Mouse (Mus musculus): Measurements from ENCODE around the gene Uxs1. TPM values are rescaled to one million over a fixed set of nuclear protein-coding genes. Genes with fewer than 3 reads are reported as not detected.
A peak's percentile ranks its signal among the peaks of the same experiment; 100 is the strongest.

Gene Uxs1
- polyA plus RNA-seq, 1 experiment from 2014 or later, result 21.7 TPM

- DNase-seq (ENCODE audit: low spot score, missing footprints), result no peak
- no peak for ATAC-seq (ENCODE audit: low FRiP score)
- no peak overlapping the region for H3K27ac ChIP-seq (ENCODE audit: low read depth, low read length)
- no peaks in the 10 kb centered on the region for H3K36me3 ChIP-seq (ENCODE audit: control insufficient read depth, insufficient read depth, low read length)
- no peaks in the 10 kb centered on the region for H3K4me1 ChIP-seq (ENCODE audit: control insufficient read depth, insufficient read depth, low read length)
- WGBS, result 87% methylated on average over 1 of the region's 1 CpGs
- H3K9me3 ChIP-seq (ENCODE audit: control insufficient read depth, low read length), result no peaks in the 10 kb centered on the region
- H3K9ac ChIP-seq (ENCODE audit: low read length), result no peak overlapping the region
- no peaks in the 10 kb centered on the region for H3K27me3 ChIP-seq (ENCODE audit: control insufficient read depth, insufficient read depth, low read length)
- H3K4me2 ChIP-seq, result no peak overlapping the region
- no peak overlapping the region for H3K4me3 ChIP-seq (ENCODE audit: low read depth, low read length)
These were observed 9.6 kb upstream of the Uxs1 start for GRCm38 (mm10) chr1:43837236-43837635.

- Histone ChIP-seq H3K4me3 (ENCODE audit: low read depth, low read length) (no peak overlapping the region), H3K9ac (ENCODE audit: low read length) (no peak overlapping the region), H3K9me3 (ENCODE audit: control insufficient read depth, low read length) (no peaks in the 10 kb centered on the region), H3K4me1 (ENCODE audit: control insufficient read depth, insufficient read depth, low read length) (peaks cover 8% of the 10 kb centered on the region), H3K4me2 (no peak overlapping the region), H3K36me3 (ENCODE audit: control insufficient read depth, insufficient read depth, low read length) (no peaks in the 10 kb centered on the region), H3K27ac (ENCODE audit: low read depth, low read length) (no peak overlapping the region), H3K27me3 (ENCODE audit: control insufficient read depth, insufficient read depth, low read length) (no peaks in the 10 kb centered on the region)
- 71% methylated on average over 1 of the region's 1 CpGs for WGBS
- no peak for DNase-seq (ENCODE audit: low spot score, missing footprints)
- no peak for ATAC-seq (ENCODE audit: low FRiP score)
These were observed 2.5 kb upstream of the Uxs1 start for GRCm38 (mm10) chr1:43830096-43830495.

GRCm38 (mm10) chr1:43827002-43827762 lies 418 bp downstream of the Uxs1 start:
- DNase-seq (ENCODE audit: low spot score, missing footprints), result no peak
- peak overlapping the region; percentile 84 for H3K4me3 ChIP-seq (ENCODE audit: low read depth, low read length)
- under 1% methylated on average over 68 of the region's 68 CpGs for WGBS
- H3K9me3 ChIP-seq (ENCODE audit: control insufficient read depth, low read length), result no peaks in the 10 kb centered on the region
- peak overlapping the region; percentile 94 for H3K9ac ChIP-seq (ENCODE audit: low read length)
- peak; percentile 82 for ATAC-seq (ENCODE audit: low FRiP score)
- peak overlapping the region; percentile 88 for H3K27ac ChIP-seq (ENCODE audit: low read depth, low read length)
- H3K4me2 ChIP-seq, result peak overlapping the region; percentile 97
- peaks cover 8% of the 10 kb centered on the region for H3K4me1 ChIP-seq (ENCODE audit: control insufficient read depth, insufficient read depth, low read length)
- no peaks in the 10 kb centered on the region for H3K36me3 ChIP-seq (ENCODE audit: control insufficient read depth, insufficient read depth, low read length)
- no peaks in the 10 kb centered on the region for H3K27me3 ChIP-seq (ENCODE audit: control insufficient read depth, insufficient read depth, low read length)

- Histone ChIP-seq H3K9ac (ENCODE audit: low read length) (peak overlapping the region; percentile 94), H3K4me2 (peak overlapping the region; percentile 97), H3K4me3 (ENCODE audit: low read depth, low read length) (peak overlapping the region; percentile 84), H3K36me3 (ENCODE audit: control insufficient read depth, insufficient read depth, low read length) (no peaks in the 10 kb centered on the region), H3K27ac (ENCODE audit: low read depth, low read length) (peak overlapping the region; percentile 88; the same call in 1 of the 2 replicates), H3K4me1 (ENCODE audit: control insufficient read depth, insufficient read depth, low read length) (peaks cover 8% of the 10 kb centered on the region), H3K9me3 (ENCODE audit: control insufficient read depth, low read length) (no peaks in the 10 kb centered on the region), H3K27me3 (ENCODE audit: control insufficient read depth, insufficient read depth, low read length) (no peaks in the 10 kb centered on the region)
- WGBS, result 0% methylated on average over 3 of the region's 3 CpGs
- DNase-seq (ENCODE audit: low spot score, missing footprints) (peak; percentile 87), ATAC-seq (ENCODE audit: low FRiP score) (no peak)
These were observed 985 bp downstream of the Uxs1 start for GRCm38 (mm10) chr1:43826628-43827001.

- 90% methylated on average over 1 of the region's 1 CpGs for WGBS
- no peaks in the 10 kb centered on the region for H3K36me3 ChIP-seq (ENCODE audit: control insufficient read depth, insufficient read depth, low read length)
- H3K27ac ChIP-seq (ENCODE audit: low read depth, low read length), result no peak overlapping the region
- H3K27me3 ChIP-seq (ENCODE audit: control insufficient read depth, insufficient read depth, low read length), result no peaks in the 10 kb centered on the region
- DNase-seq (ENCODE audit: low spot score, missing footprints) (no peak), ATAC-seq (ENCODE audit: low FRiP score) (no peak)
- H3K9ac ChIP-seq (ENCODE audit: low read length), result no peak overlapping the region
- no peaks in the 10 kb centered on the region for H3K9me3 ChIP-seq (ENCODE audit: control insufficient read depth, low read length)
- H3K4me1 ChIP-seq (ENCODE audit: control insufficient read depth, insufficient read depth, low read length), result peaks cover 6% of the 10 kb centered on the region
- H3K4me2 ChIP-seq, result no peak overlapping the region
- H3K4me3 ChIP-seq (ENCODE audit: low read depth, low read length), result no peak overlapping the region
These were observed 4.2 kb downstream of the Uxs1 start for GRCm38 (mm10) chr1:43823406-43823805.

GRCm38 (mm10) chr1:43822586-43822985 lies 5.0 kb downstream of the Uxs1 start:
- WGBS, result 82% methylated on average over 5 of the region's 5 CpGs
- Histone ChIP-seq H3K27me3 (ENCODE audit: control insufficient read depth, insufficient read depth, low read length) (no peaks in the 10 kb centered on the region), H3K9me3 (ENCODE audit: control insufficient read depth, low read length) (no peaks in the 10 kb centered on the region), H3K4me2 (no peak overlapping the region), H3K27ac (ENCODE audit: low read depth, low read length) (no peak overlapping the region), H3K9ac (ENCODE audit: low read length) (no peak overlapping the region), H3K36me3 (ENCODE audit: control insufficient read depth, insufficient read depth, low read length) (no peaks in the 10 kb centered on the region), H3K4me3 (ENCODE audit: low read depth, low read length) (no peak overlapping the region), H3K4me1 (ENCODE audit: control insufficient read depth, insufficient read depth, low read length) (peaks cover 5% of the 10 kb centered on the region)
- ATAC-seq (ENCODE audit: low FRiP score) (no peak), DNase-seq (ENCODE audit: low spot score, missing footprints) (no peak)

- no peak overlapping the region for H3K9ac ChIP-seq (ENCODE audit: low read length)
- no peak overlapping the region for H3K4me3 ChIP-seq (ENCODE audit: low read depth, low read length)
- DNase-seq (ENCODE audit: low spot score, missing footprints) (no peak), ATAC-seq (ENCODE audit: low FRiP score) (no peak)
- H3K4me1 ChIP-seq (ENCODE audit: control insufficient read depth, insufficient read depth, low read length), result peaks cover 5% of the 10 kb centered on the region
- 84% methylated on average over 1 of the region's 1 CpGs for WGBS
- H3K27ac ChIP-seq (ENCODE audit: low read depth, low read length), result no peak overlapping the region
- H3K4me2 ChIP-seq, result no peak overlapping the region
- H3K9me3 ChIP-seq (ENCODE audit: control insufficient read depth, low read length), result no peaks in the 10 kb centered on the region
- H3K27me3 ChIP-seq (ENCODE audit: control insufficient read depth, insufficient read depth, low read length), result no peaks in the 10 kb centered on the region
- H3K36me3 ChIP-seq (ENCODE audit: control insufficient read depth, insufficient read depth, low read length), result no peaks in the 10 kb centered on the region
These were observed 5.8 kb downstream of the Uxs1 start for GRCm38 (mm10) chr1:43821804-43822203.

GRCm38 (mm10) chr1:43820571-43820970 lies 7.0 kb downstream of the Uxs1 start:
- 70% methylated on average over 1 of the region's 1 CpGs for WGBS
- ATAC-seq (ENCODE audit: low FRiP score), result no peak
- H3K9me3 ChIP-seq (ENCODE audit: control insufficient read depth, low read length), result no peaks in the 10 kb centered on the region

GRCm38 (mm10) chr1:43819091-43819490 lies 8.5 kb downstream of the Uxs1 start:
- WGBS, result 85% methylated on average over 2 of the region's 2 CpGs

More at GRCm38 (mm10) chr1:43820571-43820970, 7.0 kb downstream of the Uxs1 start:
- no peak for DNase-seq (ENCODE audit: low spot score, missing footprints)
- H3K4me2 ChIP-seq, result no peak overlapping the region
- H3K27me3 ChIP-seq (ENCODE audit: control insufficient read depth, insufficient read depth, low read length), result no peaks in the 10 kb centered on the region
- no peak overlapping the region for H3K4me3 ChIP-seq (ENCODE audit: low read depth, low read length)
- no peaks in the 10 kb centered on the region; the same call in 1 of the 2 replicates for H3K4me1 ChIP-seq (ENCODE audit: control insufficient read depth, insufficient read depth, low read length)
- H3K36me3 ChIP-seq (ENCODE audit: control insufficient read depth, insufficient read depth, low read length), result no peaks in the 10 kb centered on the region
- no peak overlapping the region for H3K27ac ChIP-seq (ENCODE audit: low read depth, low read length)
- no peak overlapping the region for H3K9ac ChIP-seq (ENCODE audit: low read length)

More at GRCm38 (mm10) chr1:43819091-43819490, 8.5 kb downstream of the Uxs1 start:
- H3K27me3 ChIP-seq (ENCODE audit: control insufficient read depth, insufficient read depth, low read length), result no peaks in the 10 kb centered on the region
- H3K9me3 ChIP-seq (ENCODE audit: control insufficient read depth, low read length), result no peaks in the 10 kb centered on the region
- no peak overlapping the region for H3K27ac ChIP-seq (ENCODE audit: low read depth, low read length)
- no peak for DNase-seq (ENCODE audit: low spot score, missing footprints)
- no peaks in the 10 kb centered on the region for H3K4me1 ChIP-seq (ENCODE audit: control insufficient read depth, insufficient read depth, low read length)
- no peak overlapping the region for H3K4me3 ChIP-seq (ENCODE audit: low read depth, low read length)
- no peaks in the 10 kb centered on the region for H3K36me3 ChIP-seq (ENCODE audit: control insufficient read depth, insufficient read depth, low read length)
- no peak overlapping the region for H3K4me2 ChIP-seq
- no peak for ATAC-seq (ENCODE audit: low FRiP score)
- no peak overlapping the region for H3K9ac ChIP-seq (ENCODE audit: low read length)
